Mouse (Mus musculus) liver, embryonic 14.5 days (tissue): ENCODE data around the gene Gm49358. TPM values are rescaled to one million over a fixed set of nuclear protein-coding genes. Genes with fewer than 3 reads are reported as not detected.

Experiments used
- ATAC-seq: fragments of 200-750 bp; cut with Nextera tagmentation; 2 replicates; pipeline ENCODE4 v1.8.0; 2017; ENCODE audit warnings: moderate number of reproducible peaks, mild to moderate bottlenecking, moderate library complexity; ENCODE audit not compliant: insufficient read depth
- DNase-seq, 3 experiments: peaks; one replicate each; pipeline ENCODE4 v3.0.0-alpha.2; 2012 to 2013; ENCODE audit warnings: low read depth in 3 of 3, low spot score in 3 of 3
- H3K27ac ChIP-seq: fragments of 300-500 bp; sonication (generic); 2 replicates; pipeline ENCODE4 v1.5.1; 2014; ENCODE audit warnings: moderate library complexity, mild to moderate bottlenecking, control low read depth, inconsistent platforms
- H3K27me3 ChIP-seq: fragments of 300-500 bp; sonication (generic); 2 replicates; pipeline ENCODE4 v1.6.1; 2014; ENCODE audit warnings: mild to moderate bottlenecking, low read length, moderate library complexity; ENCODE audit not compliant: control insufficient read depth, insufficient read depth
- H3K36me3 ChIP-seq: fragments of 300-500 bp; sonication (generic); replicated peaks from 2 replicates; pipeline ENCODE4 v1.6.1; 2014; ENCODE audit warnings: low read depth; ENCODE audit not compliant: control insufficient read depth, insufficient read depth
- H3K4me1 ChIP-seq, 2 experiments: fragments of 200-500 bp in 1 of 2; fragments of 300-500 bp in 1 of 2; sonication (generic) in 1 of 2; replicated peaks; 2 replicates each; pipeline ENCODE4 v1.6.1; 2012 to 2014; ENCODE audit warnings: antibody characterized with exemption in 1 of 2, inconsistent platforms in 1 of 2, low read length in 1 of 2; ENCODE audit not compliant: control insufficient read depth in 2 of 2, insufficient read depth in 2 of 2
- H3K4me2 ChIP-seq: fragments of 300-500 bp; sonication (generic); 2 replicates; pipeline ENCODE4 v1.6.1; 2014; ENCODE audit warnings: low read depth, mild to moderate bottlenecking, control low read depth, moderate library complexity
- H3K4me3 ChIP-seq, 2 experiments: fragments of 200-500 bp in 1 of 2; fragments of 300-500 bp in 1 of 2; sonication (generic) in 1 of 2; 2 replicates each; pipeline ENCODE4 v1.5.1; 2012 to 2014; ENCODE audit warnings: low read depth in 2 of 2, low read length in 2 of 2, mild to moderate bottlenecking in 2 of 2, control low read depth in 1 of 2, inconsistent platforms in 1 of 2, moderate library complexity in 1 of 2; ENCODE audit not compliant: insufficient read depth in 1 of 2
- H3K9ac ChIP-seq: fragments of 300-500 bp; sonication (generic); replicated peaks from 2 replicates; pipeline ENCODE4 v1.6.1; 2014; ENCODE audit warnings: mild to moderate bottlenecking, control low read depth, moderate library complexity
- H3K9me3 ChIP-seq: fragments of 300-500 bp; sonication (generic); 2 replicates; pipeline ENCODE4 v1.6.1; 2016; ENCODE audit warnings: low read length, mixed read lengths; ENCODE audit not compliant: control insufficient read depth
- CTCF ChIP-seq: IDR thresholded peaks from 2 replicates; pipeline ENCODE4 v1.5.1; 2016; ENCODE audit warnings: antibody characterized with exemption, low read depth, control low read depth
- EP300 ChIP-seq: IDR thresholded peaks from 2 replicates; pipeline ENCODE4 v1.6.1; 2016; ENCODE audit warnings: antibody characterized with exemption, low read depth
- WGBS: fragments of 180-500 bp; shearing (Covaris S2); extraction: QIAGEN DNeasy Blood & Tissue Kit; methylation state at CpG from one replicate; pipeline ENCODE4 v1.1.7; 2014; ENCODE audit not compliant: insufficient replicate concordance; 5-methylcytosine and 5-hydroxymethylcytosine counted together
- polyA plus RNA-seq, 2 experiments: library from polyadenylated mRNA; depleted of rRNA in 1 of 2; stranded (reverse) in 1 of 2; unstranded in 1 of 2; fragments of >200 nt; fragmentation: Nextera tagmentation in 1 of 2; extraction: Ambion mirVana in 1 of 2; gene quantifications; 2 replicates each; pipeline versions ENCODE4 v1.2.1 to v1.2.3; 2012 to 2014

Gm49358 gene
- polyA plus RNA-seq, 2 experiments = not detected

- no peak for TF ChIP-seq CTCF
- TF ChIP-seq EP300 = no peak
- H3K9ac ChIP-seq = no peak overlapping the region
- no peak overlapping the region for H3K4me2 ChIP-seq
- no peaks in the 10 kb centered on the region for H3K9me3 ChIP-seq
- H3K36me3 ChIP-seq = no peaks in the 10 kb centered on the region
- no peak for ATAC-seq
- no peak overlapping the region for H3K4me3 ChIP-seq
- H3K4me1 ChIP-seq = no peaks in the 10 kb centered on the region
- WGBS = 70% methylated on average over 7 of the region's 7 CpGs
- no peak for DNase-seq
- H3K27me3 ChIP-seq = no peaks in the 10 kb centered on the region
- H3K27ac ChIP-seq = no peak overlapping the region
Observed at GRCm38 (mm10) chr10:86878721-86879120, 114.9 kb downstream of the Gm49358 start.

GRCm38 (mm10) chr10:86880071-86880806, 116.5 kb downstream of the Gm49358 start:
- Histone ChIP-seq H3K27me3 (no peaks in the 10 kb centered on the region), H3K36me3 (no peaks in the 10 kb centered on the region), H3K27ac (no peak overlapping the region), H3K4me2 (no peak overlapping the region), H3K9ac (no peak overlapping the region), H3K4me3 (no peak overlapping the region), H3K4me1 (no peaks in the 10 kb centered on the region), H3K9me3 (no peaks in the 10 kb centered on the region)
- ATAC-seq (no peak), DNase-seq (no peak)
- TF ChIP-seq CTCF = no peak
- TF ChIP-seq EP300 = no peak
- 51% methylated on average over 5 of the region's 5 CpGs for WGBS

- ATAC-seq = no peak
- Histone ChIP-seq H3K27ac (no peak overlapping the region), H3K4me3 (no peak overlapping the region), H3K27me3 (no peaks in the 10 kb centered on the region), H3K9ac (no peak overlapping the region), H3K36me3 (no peaks in the 10 kb centered on the region), H3K4me1 (no peaks in the 10 kb centered on the region), H3K4me2 (no peak overlapping the region), H3K9me3 (no peaks in the 10 kb centered on the region)
- TF ChIP-seq CTCF = no peak
- no peak for TF ChIP-seq EP300
- no peak for DNase-seq
Observed at GRCm38 (mm10) chr10:86881448-86881847, 117.7 kb downstream of the Gm49358 start.

Other genes with a start within 250 kb of the Gm49358 start
- 62.3 and 140 TPM in 2 replicates for gene Hsp90b1, start 58.5 kb upstream of the Gm49358 start, polyA plus RNA-seq (2012; rRNA removed)
- gene Hsp90b1, start 58.5 kb upstream of the Gm49358 start, polyA plus RNA-seq (2014; fragmentation: Nextera tagmentation; extraction: Ambion mirVana) = 214 and 222 TPM in 2 replicates
- gene Ttc41, start 58.2 kb upstream of the Gm49358 start, polyA plus RNA-seq (2012; rRNA removed) = 0.70 and 1.0 TPM in 2 replicates
- 0.34 and 0.39 TPM in 2 replicates for gene Ttc41, start 58.2 kb upstream of the Gm49358 start, polyA plus RNA-seq (2014; fragmentation: Nextera tagmentation; extraction: Ambion mirVana)
- 0.89 and 0.95 TPM in 2 replicates for gene Nt5dc3, start 15.0 kb downstream of the Gm49358 start, polyA plus RNA-seq (2012; rRNA removed)
- 0.33 and 0.46 TPM in 2 replicates for gene Nt5dc3, start 15.0 kb downstream of the Gm49358 start, polyA plus RNA-seq (2014; fragmentation: Nextera tagmentation; extraction: Ambion mirVana)
- 10.3 and 10.8 TPM in 2 replicates for gene Stab2, start 244.1 kb downstream of the Gm49358 start, polyA plus RNA-seq (2012; rRNA removed)
- gene Stab2, start 244.1 kb downstream of the Gm49358 start, polyA plus RNA-seq (2014; fragmentation: Nextera tagmentation; extraction: Ambion mirVana) = 17.7 and 17.9 TPM in 2 replicates